8 mouse cellular contexts compared by ENCODE assay signal in the genomic region with DNA sequence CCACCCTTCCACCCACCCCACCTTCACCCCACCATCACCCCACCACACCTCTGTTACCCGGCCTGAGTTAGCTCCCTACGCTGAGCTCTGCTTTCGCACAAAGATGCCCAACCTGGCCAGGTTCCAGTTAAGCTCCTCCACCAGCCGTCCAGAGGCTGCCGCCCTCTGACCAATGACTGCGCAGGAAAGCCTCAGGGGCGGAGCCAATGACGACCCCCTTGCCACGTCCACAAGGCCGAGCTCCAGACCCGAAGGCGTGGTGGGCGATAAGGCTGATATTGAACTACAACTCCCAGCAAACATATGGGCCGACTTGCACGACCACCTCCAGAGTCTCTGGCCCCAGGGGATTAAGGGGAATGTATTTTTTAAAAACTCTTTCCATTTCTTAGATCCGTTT. TPM values are rescaled to one million over a fixed set of nuclear protein-coding genes. Genes with fewer than 3 reads are reported as not detected.
DNase-seq lines count a peak whose midpoint lies in the region; ATAC-seq and TF ChIP-seq lines count a peak whose summit lies in the region.

A gene (minus strand): TSS at position 174 of the 400 bp plus-strand sequence.

- H3K36me3 ChIP-seq in ES-E14 (ENCODE audit: control insufficient read depth, insufficient read depth, low read length, poor library complexity, severe bottlenecking) = no peaks in the 10 kb centered on the region
- peaks cover 27% of the 10 kb centered on the region for H3K36me3 ChIP-seq in embryonic facial prominence, embryonic 14.5 days (ENCODE audit: control insufficient read depth, insufficient read depth, low read length)
- peaks cover 18% of the 10 kb centered on the region for H3K36me3 ChIP-seq in heart, embryonic 11.5 days (ENCODE audit: control insufficient read depth, insufficient read depth, low read length)
- H3K36me3 ChIP-seq in kidney, embryonic 14.5 days (ENCODE audit: control insufficient read depth, insufficient read depth, low read length) = peaks cover 25% of the 10 kb centered on the region

- H3K4me2 ChIP-seq in embryonic facial prominence, embryonic 14.5 days (ENCODE audit: low read depth, low read length) = peak within 1 kb of the TSS; percentile 70
- H3K4me2 ChIP-seq in heart, embryonic 11.5 days = peak within 1 kb of the TSS; percentile 86
- peak within 1 kb of the TSS; percentile 76 for H3K4me2 ChIP-seq in kidney, embryonic 14.5 days (replicated peaks; ENCODE audit: low read depth, low read length)

- ATAC-seq in embryonic facial prominence, embryonic 14.5 days (ENCODE audit: low read depth) = peak; percentile 95
- ATAC-seq in heart, embryonic 11.5 days (replicated peaks; ENCODE audit: insufficient number of reproducible peaks, low FRiP score, low TSS enrichment) = peak; percentile 91
- ATAC-seq in kidney, embryonic 14.5 days (ENCODE audit: low FRiP score, low TSS enrichment) = peak; percentile 91

- H3K4me3 ChIP-seq in ES-E14 (ENCODE audit: insufficient read depth in 1 of 2, low read depth in 1 of 2, low read length in 2 of 2, poor library complexity in 1 of 2, severe bottlenecking in 1 of 2) = peak within 1 kb of the TSS; percentile 52 to 71
- peak within 1 kb of the TSS; percentile 67 for H3K4me3 ChIP-seq in embryonic facial prominence, embryonic 14.5 days (ENCODE audit: low read depth, low read length)
- peak within 1 kb of the TSS; percentile 66 for H3K4me3 ChIP-seq in heart, embryonic 11.5 days (ENCODE audit: low read depth, low read length)
- H3K4me3 ChIP-seq in kidney, embryonic 14.5 days (ENCODE audit: low read length) = peak within 1 kb of the TSS; percentile 58

- no peaks in the 10 kb centered on the region for H3K27me3 ChIP-seq in embryonic facial prominence, embryonic 14.5 days (replicated peaks; ENCODE audit: control insufficient read depth, insufficient read depth, low read length)
- no peaks in the 10 kb centered on the region for H3K27me3 ChIP-seq in heart, embryonic 11.5 days (ENCODE audit: control insufficient read depth, insufficient read depth, low read length)
- no peaks in the 10 kb centered on the region for H3K27me3 ChIP-seq in kidney, embryonic 14.5 days (ENCODE audit: control insufficient read depth, insufficient read depth, low read length)

- 1% methylated on average over 15 of the region's 16 CpGs for WGBS in embryonic facial prominence, embryonic 14.5 days
- whole genome bisulfite sequencing in heart, embryonic 11.5 days (ENCODE audit: insufficient replicate concordance) = 0% methylated on average over 16 of the region's 16 CpGs
- WGBS in kidney, embryonic 14.5 days = under 1% methylated on average over 16 of the region's 16 CpGs

- DNase-seq in ES-E14 (ENCODE audit: low read depth, low spot score) = peak; percentile 83
- peak; percentile 92 for DNase-seq in R1 (ENCODE audit: low read depth, low spot score)
- peak; percentile 99 for DNase-seq in embryonic facial prominence, embryonic 14.5 days (ENCODE audit: low spot score)
- DNase-seq in lung, postnatal 10 days = peak; percentile 96
- peak; percentile 92 for DNase-seq in retina, embryonic 14.5 days (ENCODE audit: low spot score)
- no peak for DNase-seq in natural killer cell, adult 2 months (ENCODE audit: low spot score in 2 of 2)

- peaks cover 4 to 27% of the 10 kb centered on the region in 2 experiments; a peak in 2 of 4 replicates for H3K4me1 ChIP-seq in ES-E14 (ENCODE audit: control insufficient read depth in 2 of 2, insufficient read depth in 2 of 2, low read length in 2 of 2, poor library complexity in 1 of 2)
- peaks cover 12% of the 10 kb centered on the region for H3K4me1 ChIP-seq in embryonic facial prominence, embryonic 14.5 days (ENCODE audit: control insufficient read depth, insufficient read depth, low read length)
- H3K4me1 ChIP-seq in heart, embryonic 11.5 days (ENCODE audit: control insufficient read depth, insufficient read depth, low read length) = peaks cover 12% of the 10 kb centered on the region; the same call in 1 of the 2 replicates
- peaks cover 27% of the 10 kb centered on the region; the same call in 1 of the 2 replicates for H3K4me1 ChIP-seq in kidney, embryonic 14.5 days (ENCODE audit: control insufficient read depth, insufficient read depth, low read length)

- in situ Hi-C loops in ES-E14 (cut with MboI; ENCODE audit: low sequenced_read_pairs in 2 of 2, unreplicated experiment in 2 of 2) = no loop called here

- no peaks in the 10 kb centered on the region for H3K9me3 ChIP-seq in ES-E14 (ENCODE audit: control insufficient read depth, insufficient read depth, low read depth, low read length)
- no peaks in the 10 kb centered on the region for H3K9me3 ChIP-seq in embryonic facial prominence, embryonic 14.5 days (ENCODE audit: control insufficient read depth, low read length)
- H3K9me3 ChIP-seq in heart, embryonic 11.5 days (replicated peaks; ENCODE audit: control insufficient read depth, low read length) = no peaks in the 10 kb centered on the region
- no peaks in the 10 kb centered on the region for H3K9me3 ChIP-seq in kidney, embryonic 14.5 days (ENCODE audit: control insufficient read depth, low read length)

- H3K27ac ChIP-seq in ES-E14 (ENCODE audit: insufficient read depth, low read depth, low read length, poor library complexity, severe bottlenecking) = no peak within 1 kb of the TSS
- H3K27ac ChIP-seq in embryonic facial prominence, embryonic 14.5 days (replicated peaks; ENCODE audit: low read depth, low read length) = peak within 1 kb of the TSS; percentile 97
- peak within 1 kb of the TSS; percentile 88 for H3K27ac ChIP-seq in heart, embryonic 11.5 days (ENCODE audit: low read depth, low read length)
- H3K27ac ChIP-seq in kidney, embryonic 14.5 days (ENCODE audit: low read depth, low read length) = peak within 1 kb of the TSS; percentile 85

- H3K9ac ChIP-seq in ES-E14 (ENCODE audit: insufficient read depth, low read depth, low read length, poor library complexity, severe bottlenecking) = peak within 1 kb of the TSS; percentile 64; the same call in 1 of the 2 replicates
- H3K9ac ChIP-seq in embryonic facial prominence, embryonic 14.5 days (ENCODE audit: low read depth, low read length) = peak within 1 kb of the TSS; percentile 87
- peak within 1 kb of the TSS; percentile 86 for H3K9ac ChIP-seq in heart, embryonic 11.5 days (ENCODE audit: low read depth, low read length)
- peak within 1 kb of the TSS; percentile 78 for H3K9ac ChIP-seq in kidney, embryonic 14.5 days (ENCODE audit: low read depth, low read length)

TF ChIP-seq in ES-E14, 5 proteins besides CTCF, POLR2A, EP300 and RAD21:
- TF ChIP-seq ZC3H11A (IDR thresholded peaks at IDR 0.05; ENCODE audit: borderline replicate concordance, low read depth, low read length) = no peak
- TF ChIP-seq HCFC1 (IDR thresholded peaks at IDR 0.05; ENCODE audit: borderline replicate concordance, insufficient read depth, low read length) = peak; percentile 84

RNA-seq across cellular contexts. Expression of the gene that starts here (rescaled TPM):
- 137 and 207 TPM in 2 replicates for total RNA-seq in ES-E14 (2012; rRNA removed)
- polyA plus RNA-seq in embryonic facial prominence, embryonic 14.5 days (2014; fragmentation: Nextera tagmentation; extraction: Ambion mirVana) = 587 and 592 TPM in 2 replicates
- polyA plus RNA-seq in heart, embryonic 11.5 days (2014; fragmentation: Nextera tagmentation; extraction: Ambion mirVana) = 339 and 341 TPM in 2 replicates
- polyA plus RNA-seq in kidney, embryonic 14.5 days (2014; fragmentation: Nextera tagmentation; extraction: Ambion mirVana) = 301 and 308 TPM in 2 replicates

Comparison
In these comparisons a context has a peak if more than half of its experiments do, and no peak if none do; other contexts are left out.
1. DNase-seq: peak in ES-E14 (single experiment), R1 (single experiment), embryonic facial prominence, embryonic 14.5 days (single experiment), lung, postnatal 10 days (single experiment) and retina, embryonic 14.5 days (single experiment); none in natural killer cell, adult 2 months (0 of 2).
2. Peak in every context shown above with its lines, with median percentiles within 50 percentile points of each other: H3K4me3 ChIP-seq, H3K9ac ChIP-seq, ATAC-seq and H3K4me2 ChIP-seq.